Mouse (Mus musculus) layer of hippocampus, adult 8-10 months (tissue): ENCODE measurements around the gene Tmem246. TPM values are rescaled to one million over a fixed set of nuclear protein-coding genes. Genes with fewer than 3 reads are reported as not detected.
"Not testable (repeated sequence)": the region's sequence is repeated elsewhere in the genome, so short reads cannot be mapped to it uniquely, and the experiment has no call there.

Source experiments
- DNase-seq, 2 experiments: peaks; one replicate each; pipeline ENCODE4 v3.0.0; 2022; ENCODE audit warnings: low spot score in 2 of 2
- total RNA-seq, 4 experiments: library from RNA; stranded (reverse); gene quantifications; 2 replicates each; pipeline ENCODE4 v1.2.4; 2022

The Tmem246 gene
- total RNA-seq = 10 to 100 TPM; 68.9 to 76.0 (median 69.6) TPM

GRCm38 (mm10) chr4:49597183-49598100 lies at the start of gene Tmem246:
Gene Tmem246, minus strand, starts transcription at chr4:49597876.
- DNase-seq = peak; percentile 53 to 63

- no peak for DNase-seq
These were observed 42.2 kb upstream of the Tmem246 start for GRCm38 (mm10) chr4:49639913-49640312.

GRCm38 (mm10) chr4:49637821-49638220 lies 40.1 kb upstream of the Tmem246 start:
- DNase-seq = no peak

GRCm38 (mm10) chr4:49632139-49632481 lies 34.4 kb upstream of the Tmem246 start:
- DNase-seq = no peak

GRCm38 (mm10) chr4:49631319-49632138 lies 33.9 kb upstream of the Tmem246 start, which contains the start of gene Rnf20:
Gene Rnf20, plus strand, starts transcription at chr4:49632006.
- peak; percentile 95 to 96 for DNase-seq

- no peak for DNase-seq
These were observed 31.3 kb upstream of the Tmem246 start for GRCm38 (mm10) chr4:49628941-49629340.

GRCm38 (mm10) chr4:49626973-49627372 lies 29.3 kb upstream of the Tmem246 start:
- DNase-seq = peak; percentile 61 to 85

- DNase-seq = not testable (repeated sequence)
These were observed 27.3 kb upstream of the Tmem246 start for GRCm38 (mm10) chr4:49624969-49625368.

- DNase-seq = no peak
These were observed 26.2 kb upstream of the Tmem246 start for GRCm38 (mm10) chr4:49623916-49624315.

GRCm38 (mm10) chr4:49622272-49622671 lies 24.6 kb upstream of the Tmem246 start:
- DNase-seq = no peak

- DNase-seq = not testable (repeated sequence)
These were observed 22.2 kb upstream of the Tmem246 start for GRCm38 (mm10) chr4:49619861-49620260.

GRCm38 (mm10) chr4:49616924-49617323 lies 19.2 kb upstream of the Tmem246 start:
- no peak for DNase-seq

- no peak for DNase-seq
These were observed 7.8 kb upstream of the Tmem246 start for GRCm38 (mm10) chr4:49605459-49605858.

- no peak for DNase-seq
These were observed 6.9 kb upstream of the Tmem246 start for GRCm38 (mm10) chr4:49604616-49605015.

GRCm38 (mm10) chr4:49604016-49604546 lies 6.4 kb upstream of the Tmem246 start:
- no peak for DNase-seq

GRCm38 (mm10) chr4:49603161-49603560 lies 5.5 kb upstream of the Tmem246 start:
- no peak for DNase-seq

- DNase-seq = no peak
These were observed 862 bp downstream of the Tmem246 start for GRCm38 (mm10) chr4:49596846-49597182.

GRCm38 (mm10) chr4:49590152-49590551 lies 7.5 kb downstream of the Tmem246 start:
- DNase-seq = no peak

GRCm38 (mm10) chr4:49586811-49587210 lies 10.9 kb downstream of the Tmem246 start:
- DNase-seq = no peak

GRCm38 (mm10) chr4:49585524-49586101 lies 12.1 kb downstream of the Tmem246 start:
- no peak for DNase-seq

GRCm38 (mm10) chr4:49583965-49584831 lies 13.5 kb downstream of the Tmem246 start:
- no peak for DNase-seq
